Comparison of ENCODE assay signal across 14 mouse cellular contexts in genomic region chr17:6007902-6008301, GRCm38 (mm10).
DNase-seq lines count a peak whose midpoint lies in the region; ATAC-seq and TF ChIP-seq lines count a peak whose summit lies in the region.
"Had no signal": no experiment of that assay in that cellular context is flagged by ENCODE, and none has a peak within 500 bp of the region (broad histone marks: within the 10 kb centered on the region; RNA-seq: fewer than 3 reads in every experiment).

No protein-coding gene starts in this region.

- ATAC-seq in midbrain, embryonic 16.5 days, result no peak
- ATAC-seq: forebrain, embryonic 16.5 days; midbrain, embryonic 13.5 days had no signal

- no peak overlapping the region for H3K4me2 ChIP-seq in midbrain, embryonic 16.5 days (ENCODE audit: low read length)
- H3K4me2 ChIP-seq: heart, embryonic 13.5 days; limb, embryonic 15.5 days; midbrain, embryonic 13.5 days had no signal

- intact Hi-C loops in gastrocnemius, adult 2 months (cut with DNase I), result no loop called here

- TF ChIP-seq CTCF in gastrocnemius, adult 2 months (IDR thresholded peaks at IDR 0.05), result no peak
- TF ChIP-seq CTCF in spleen, adult 2 months (IDR thresholded peaks at IDR 0.05; ENCODE audit: extremely low read depth, insufficient read depth, insufficient read length, insufficient replicate concordance), result no peak
- no peak for TF ChIP-seq CTCF in embryonic fibroblast, embryonic 13.5 days (IDR thresholded peaks at IDR 0.05; ENCODE audit: borderline replicate concordance, insufficient read depth, low read length)

- no peak for TF ChIP-seq POLR2A in spleen, adult 2 months (IDR thresholded peaks at IDR 0.05; ENCODE audit: low read depth, low read length)
- TF ChIP-seq POLR2A in embryonic fibroblast, embryonic 13.5 days (IDR thresholded peaks at IDR 0.05; ENCODE audit: low read depth, low read length), result no peak

- H3K4me1 ChIP-seq in spleen, adult 2 months (ENCODE audit: control insufficient read depth, insufficient read depth, insufficient read length), result peaks cover 27% of the 10 kb centered on the region; the same call in 1 of the 2 replicates
- peaks cover 22% of the 10 kb centered on the region for H3K4me1 ChIP-seq in embryonic fibroblast, embryonic 13.5 days (ENCODE audit: control insufficient read depth, insufficient read depth, low read length)
- H3K4me1 ChIP-seq in midbrain, embryonic 16.5 days (ENCODE audit: control insufficient read depth, insufficient read depth, low read length), result peaks cover 11% of the 10 kb centered on the region
- peaks cover 23% of the 10 kb centered on the region for H3K4me1 ChIP-seq in midbrain, embryonic 10.5 days

- no peak overlapping the region for H3K9ac ChIP-seq in midbrain, embryonic 16.5 days (ENCODE audit: low read depth, low read length)
- H3K9ac ChIP-seq: heart, embryonic 13.5 days; limb, embryonic 15.5 days; midbrain, embryonic 13.5 days had no signal

- no peaks in the 10 kb centered on the region for H3K27me3 ChIP-seq in spleen, adult 2 months (ENCODE audit: control insufficient read depth, insufficient read depth, low read length)
- H3K27me3 ChIP-seq in splenic B cell, adult 2 months (ENCODE audit: control insufficient read depth, insufficient read depth, low read length, poor library complexity, severe bottlenecking), result no peaks in the 10 kb centered on the region
- no peaks in the 10 kb centered on the region for H3K27me3 ChIP-seq in midbrain, embryonic 16.5 days (ENCODE audit: control insufficient read depth, insufficient read depth, low read depth, low read length)
- no peaks in the 10 kb centered on the region for H3K27me3 ChIP-seq in midbrain, embryonic 10.5 days (ENCODE audit: low read depth, poor library complexity, severe bottlenecking)
- H3K27me3 ChIP-seq: heart, embryonic 13.5 days; limb, embryonic 15.5 days; midbrain, embryonic 13.5 days had no signal

- H3K36me3 ChIP-seq in spleen, adult 2 months (ENCODE audit: control insufficient read depth, insufficient read depth, low read length), result no peaks in the 10 kb centered on the region
- H3K36me3 ChIP-seq in splenic B cell, adult 2 months (ENCODE audit: control insufficient read depth, insufficient read depth, low read length, poor library complexity, severe bottlenecking), result no peaks in the 10 kb centered on the region
- no peaks in the 10 kb centered on the region for H3K36me3 ChIP-seq in midbrain, embryonic 16.5 days (ENCODE audit: control insufficient read depth, insufficient read depth, low read length)
- H3K36me3 ChIP-seq in midbrain, embryonic 10.5 days, result no peaks in the 10 kb centered on the region
- H3K36me3 ChIP-seq: embryonic facial prominence, embryonic 10.5 days; midbrain, embryonic 13.5 days had no signal

- H3K27ac ChIP-seq in gastrocnemius, adult 2 months, result peak overlapping the region; percentile 38; the same call in 1 of the 2 replicates
- H3K27ac ChIP-seq in spleen, adult 2 months (ENCODE audit: insufficient read depth, low read length), result no peak overlapping the region
- peak overlapping the region; percentile 34 for H3K27ac ChIP-seq in embryonic fibroblast, embryonic 13.5 days (ENCODE audit: insufficient read depth, low read length)
- H3K27ac ChIP-seq in midbrain, embryonic 16.5 days (ENCODE audit: low read length), result no peak overlapping the region
- no peak overlapping the region for H3K27ac ChIP-seq in midbrain, embryonic 10.5 days (replicated peaks)
- H3K27ac ChIP-seq: embryonic facial prominence, embryonic 10.5 days; midbrain, embryonic 13.5 days had no signal

- H3K4me3 ChIP-seq in gastrocnemius, adult 2 months, result no peak overlapping the region
- peak overlapping the region; percentile 29; the same call in 1 of the 2 replicates for H3K4me3 ChIP-seq in spleen, adult 2 months (ENCODE audit: extremely low read depth, insufficient read depth, insufficient read length)
- no peak overlapping the region for H3K4me3 ChIP-seq in embryonic fibroblast, embryonic 13.5 days (ENCODE audit: insufficient read depth, low read length)
- no peak overlapping the region for H3K4me3 ChIP-seq in midbrain, embryonic 16.5 days (ENCODE audit: low read depth, low read length)
- H3K4me3 ChIP-seq in midbrain, embryonic 10.5 days, result no peak overlapping the region
- H3K4me3 ChIP-seq: embryonic facial prominence, embryonic 10.5 days; heart, embryonic 13.5 days; limb, embryonic 15.5 days; midbrain, embryonic 13.5 days had no signal

- peak; percentile 22 for DNase-seq in gastrocnemius, adult 2 months
- DNase-seq in gastrocnemius, postnatal 10 days, result no peak
- peak; percentile 31 to 54 for DNase-seq in spleen, adult 2 months (ENCODE audit: low read depth in 1 of 2, low spot score in 2 of 2)
- DNase-seq in spleen, adult 12 weeks (ENCODE audit: low spot score), result no peak
- peak; percentile 82 for DNase-seq in splenic B cell, adult 2 months (ENCODE audit: low read depth, low spot score)
- DNase-seq in midbrain, embryonic 10.5 days (ENCODE audit: low spot score), result no peak
- DNase-seq: cerebellum, adult 11 months had no signal

- WGBS in spleen, adult 2 months, result 4% methylated on average over 9 of the region's 9 CpGs
- WGBS in midbrain, embryonic 16.5 days, result 95% methylated on average over 9 of the region's 9 CpGs
- WGBS in midbrain, embryonic 10.5 days, result 93% methylated on average over 9 of the region's 9 CpGs

- H3K9me3 ChIP-seq in midbrain, embryonic 16.5 days (replicated peaks; ENCODE audit: control insufficient read depth, low read length, poor library complexity, severe bottlenecking), result no peaks in the 10 kb centered on the region
- no peaks in the 10 kb centered on the region for H3K9me3 ChIP-seq in midbrain, embryonic 10.5 days (replicated peaks)
- H3K9me3 ChIP-seq: embryonic facial prominence, embryonic 10.5 days; heart, embryonic 13.5 days; limb, embryonic 15.5 days; midbrain, embryonic 13.5 days had no signal

Comparison
In these comparisons a context has a peak if more than half of its experiments do, and no peak if none do; other contexts are left out.
1. DNase-seq: peak in gastrocnemius, adult 2 months (single experiment), spleen, adult 2 months (2 of 2) and splenic B cell, adult 2 months (single experiment); none in gastrocnemius, postnatal 10 days (single experiment), spleen, adult 12 weeks (single experiment) and midbrain, embryonic 10.5 days (single experiment).
2. H3K27ac ChIP-seq: peak in gastrocnemius, adult 2 months (single experiment) and embryonic fibroblast, embryonic 13.5 days (single experiment); none in spleen, adult 2 months (single experiment), midbrain, embryonic 16.5 days (single experiment) and midbrain, embryonic 10.5 days (single experiment).